Mouse (Mus musculus): ENCODE results near the gene Celf6. TPM values are rescaled to one million over a fixed set of nuclear protein-coding genes. Genes with fewer than 3 reads are reported as not detected.
A peak's percentile ranks its signal among the peaks of the same experiment; 100 is the strongest.

The Celf6 gene
- polyA plus RNA-seq, 1 experiment from 2014 or later = 36.0 TPM

- Histone ChIP-seq H3K4me2 (replicated peaks) (no peak overlapping the region), H3K9me3 (ENCODE audit: control insufficient read depth, low read length) (no peaks in the 10 kb centered on the region), H3K4me1 (replicated peaks; ENCODE audit: control insufficient read depth, insufficient read depth, low read length) (0 out of 2 replicates have a peak, but pooled peaks cover under 1% of the 10 kb centered on the region), H3K27me3 (ENCODE audit: control insufficient read depth, insufficient read depth, low read length) (peaks cover 13% of the 10 kb centered on the region), H3K9ac (no peak overlapping the region), H3K36me3 (replicated peaks; ENCODE audit: control insufficient read depth, insufficient read depth) (no peaks in the 10 kb centered on the region), H3K4me3 (replicated peaks; ENCODE audit: low read length) (no peak overlapping the region), H3K27ac (no peak overlapping the region)
- ATAC-seq (ENCODE audit: low FRiP score) = no peak
- WGBS = 83% methylated on average over 2 of the region's 2 CpGs
- DNase-seq (ENCODE audit: low spot score) = no peak
These were observed 5.9 kb upstream of the Celf6 start for GRCm38 (mm10) chr9:59571852-59572251.

- Histone ChIP-seq H3K27ac (peak overlapping the region; percentile 35; the same call in 1 of the 2 replicates), H3K4me3 (replicated peaks; ENCODE audit: low read length) (peak overlapping the region; percentile 69), H3K4me2 (replicated peaks) (peak overlapping the region; percentile 67), H3K27me3 (ENCODE audit: control insufficient read depth, insufficient read depth, low read length) (peaks cover 13% of the 10 kb centered on the region), H3K9ac (peak overlapping the region; percentile 4; the same call in 1 of the 2 replicates), H3K36me3 (replicated peaks; ENCODE audit: control insufficient read depth, insufficient read depth) (no peaks in the 10 kb centered on the region), H3K9me3 (ENCODE audit: control insufficient read depth, low read length) (no peaks in the 10 kb centered on the region), H3K4me1 (replicated peaks; ENCODE audit: control insufficient read depth, insufficient read depth, low read length) (peaks cover 21% of the 10 kb centered on the region)
- DNase-seq (ENCODE audit: low spot score) (no peak), ATAC-seq (ENCODE audit: low FRiP score) (no peak)
- WGBS = 14% methylated on average over 13 of the region's 13 CpGs
These were observed 316 bp upstream of the Celf6 start for GRCm38 (mm10) chr9:59577401-59577800.

- H3K4me1 ChIP-seq (replicated peaks; ENCODE audit: control insufficient read depth, insufficient read depth, low read length) = peaks cover 21% of the 10 kb centered on the region
- no peak for ATAC-seq (ENCODE audit: low FRiP score)
These were observed 769 bp downstream of the Celf6 start for GRCm38 (mm10) chr9:59578505-59578867.

GRCm38 (mm10) chr9:59584871-59585308 lies 7.2 kb downstream of the Celf6 start:
- H3K4me3 ChIP-seq (replicated peaks; ENCODE audit: low read length) = no peak overlapping the region
- peak overlapping the region; percentile 33 for H3K4me2 ChIP-seq (replicated peaks)
- ATAC-seq (ENCODE audit: low FRiP score) = peak; percentile 54

More at GRCm38 (mm10) chr9:59578505-59578867, 769 bp downstream of the Celf6 start:
- no peak for DNase-seq (ENCODE audit: low spot score)
- Histone ChIP-seq H3K4me2 (replicated peaks) (peak overlapping the region; percentile 67), H3K27me3 (ENCODE audit: control insufficient read depth, insufficient read depth, low read length) (peaks cover 13% of the 10 kb centered on the region), H3K27ac (peak overlapping the region; percentile 62; the same call in 1 of the 2 replicates), H3K9ac (peak overlapping the region; percentile 67), H3K36me3 (replicated peaks; ENCODE audit: control insufficient read depth, insufficient read depth) (no peaks in the 10 kb centered on the region), H3K9me3 (ENCODE audit: control insufficient read depth, low read length) (no peaks in the 10 kb centered on the region), H3K4me3 (replicated peaks; ENCODE audit: low read length) (peak overlapping the region; percentile 69)
- under 1% methylated on average over 20 of the region's 20 CpGs for WGBS

GRCm38 (mm10) chr9:59588252-59588651 lies 10.5 kb downstream of the Celf6 start:
- DNase-seq (ENCODE audit: low spot score) (peak; percentile 29), ATAC-seq (ENCODE audit: low FRiP score) (no peak)
- H3K9ac ChIP-seq = peak overlapping the region; percentile 42; the same call in 1 of the 2 replicates
- H3K4me2 ChIP-seq (replicated peaks) = peak overlapping the region; percentile 55
- no peak overlapping the region for H3K4me3 ChIP-seq (replicated peaks; ENCODE audit: low read length)
- 33% methylated on average over 5 of the region's 5 CpGs for WGBS
- H3K9me3 ChIP-seq (ENCODE audit: control insufficient read depth, low read length) = no peaks in the 10 kb centered on the region
- H3K27me3 ChIP-seq (ENCODE audit: control insufficient read depth, insufficient read depth, low read length) = no peaks in the 10 kb centered on the region
- H3K27ac ChIP-seq = peak overlapping the region; percentile 89
- peaks cover 23% of the 10 kb centered on the region for H3K4me1 ChIP-seq (replicated peaks; ENCODE audit: control insufficient read depth, insufficient read depth, low read length)
- H3K36me3 ChIP-seq (replicated peaks; ENCODE audit: control insufficient read depth, insufficient read depth) = peaks cover 13% of the 10 kb centered on the region

More at GRCm38 (mm10) chr9:59584871-59585308, 7.2 kb downstream of the Celf6 start:
- DNase-seq (ENCODE audit: low spot score) = peak; percentile 81
- WGBS = 8% methylated on average over 13 of the region's 13 CpGs
- Histone ChIP-seq H3K9me3 (ENCODE audit: control insufficient read depth, low read length) (no peaks in the 10 kb centered on the region), H3K9ac (no peak overlapping the region), H3K36me3 (replicated peaks; ENCODE audit: control insufficient read depth, insufficient read depth) (no peaks in the 10 kb centered on the region), H3K27ac (no peak overlapping the region), H3K4me1 (replicated peaks; ENCODE audit: control insufficient read depth, insufficient read depth, low read length) (peaks cover 22% of the 10 kb centered on the region), H3K27me3 (ENCODE audit: control insufficient read depth, insufficient read depth, low read length) (no peaks in the 10 kb centered on the region)

- peak overlapping the region; percentile 42; the same call in 1 of the 2 replicates for H3K9ac ChIP-seq
- peak; percentile 91 for ATAC-seq (ENCODE audit: low FRiP score)
- peak; percentile 80 for DNase-seq (ENCODE audit: low spot score)
These were observed 11.3 kb downstream of the Celf6 start for GRCm38 (mm10) chr9:59588710-59589671.

GRCm38 (mm10) chr9:59589703-59590439 lies 12.2 kb downstream of the Celf6 start:
- H3K36me3 ChIP-seq (replicated peaks; ENCODE audit: control insufficient read depth, insufficient read depth) = peaks cover 13% of the 10 kb centered on the region
- peak overlapping the region; percentile 55 for H3K4me2 ChIP-seq (replicated peaks)
- no peak overlapping the region; the same call in 1 of the 2 replicates for H3K4me3 ChIP-seq (replicated peaks; ENCODE audit: low read length)
- DNase-seq (ENCODE audit: low spot score) = no peak
- no peak for ATAC-seq (ENCODE audit: low FRiP score)
- H3K9me3 ChIP-seq (ENCODE audit: control insufficient read depth, low read length) = no peaks in the 10 kb centered on the region
- 85% methylated on average over 10 of the region's 10 CpGs for WGBS
- H3K9ac ChIP-seq = no peak overlapping the region
- H3K27me3 ChIP-seq (ENCODE audit: control insufficient read depth, insufficient read depth, low read length) = no peaks in the 10 kb centered on the region
- H3K4me1 ChIP-seq (replicated peaks; ENCODE audit: control insufficient read depth, insufficient read depth, low read length) = peaks cover 23% of the 10 kb centered on the region
- peak overlapping the region; percentile 64; the same call in 1 of the 2 replicates for H3K27ac ChIP-seq

More at GRCm38 (mm10) chr9:59588710-59589671, 11.3 kb downstream of the Celf6 start:
- 16% methylated on average over 12 of the region's 12 CpGs for WGBS
- Histone ChIP-seq H3K4me2 (replicated peaks) (peak overlapping the region; percentile 55), H3K4me1 (replicated peaks; ENCODE audit: control insufficient read depth, insufficient read depth, low read length) (peaks cover 23% of the 10 kb centered on the region), H3K27me3 (ENCODE audit: control insufficient read depth, insufficient read depth, low read length) (no peaks in the 10 kb centered on the region), H3K27ac (peak overlapping the region; percentile 89), H3K4me3 (replicated peaks; ENCODE audit: low read length) (peak overlapping the region; percentile 17; the same call in 1 of the 2 replicates), H3K36me3 (replicated peaks; ENCODE audit: control insufficient read depth, insufficient read depth) (peaks cover 13% of the 10 kb centered on the region), H3K9me3 (ENCODE audit: control insufficient read depth, low read length) (no peaks in the 10 kb centered on the region)

- Histone ChIP-seq H3K36me3 (replicated peaks; ENCODE audit: control insufficient read depth, insufficient read depth) (peaks cover 21% of the 10 kb centered on the region), H3K4me3 (replicated peaks; ENCODE audit: low read length) (no peak overlapping the region), H3K9me3 (ENCODE audit: control insufficient read depth, low read length) (no peaks in the 10 kb centered on the region), H3K27me3 (ENCODE audit: control insufficient read depth, insufficient read depth, low read length) (no peaks in the 10 kb centered on the region), H3K27ac (no peak overlapping the region), H3K4me1 (replicated peaks; ENCODE audit: control insufficient read depth, insufficient read depth, low read length) (no peaks in the 10 kb centered on the region), H3K9ac (no peak overlapping the region), H3K4me2 (replicated peaks) (no peak overlapping the region)
- WGBS = 84% methylated on average over 8 of the region's 8 CpGs
- ATAC-seq (ENCODE audit: low FRiP score) (no peak), DNase-seq (ENCODE audit: low spot score) (no peak)
These were observed 23.9 kb downstream of the Celf6 start for GRCm38 (mm10) chr9:59601661-59602060.

- DNase-seq (ENCODE audit: low spot score) (no peak), ATAC-seq (ENCODE audit: low FRiP score) (no peak)
- Histone ChIP-seq H3K9me3 (ENCODE audit: control insufficient read depth, low read length) (no peaks in the 10 kb centered on the region), H3K4me2 (replicated peaks) (no peak overlapping the region), H3K4me3 (replicated peaks; ENCODE audit: low read length) (no peak overlapping the region), H3K27ac (no peak overlapping the region), H3K9ac (no peak overlapping the region), H3K4me1 (replicated peaks; ENCODE audit: control insufficient read depth, insufficient read depth, low read length) (no peaks in the 10 kb centered on the region), H3K27me3 (ENCODE audit: control insufficient read depth, insufficient read depth, low read length) (no peaks in the 10 kb centered on the region), H3K36me3 (replicated peaks; ENCODE audit: control insufficient read depth, insufficient read depth) (peaks cover 22% of the 10 kb centered on the region)
- WGBS = 57% methylated on average over 6 of the region's 6 CpGs
These were observed 28.2 kb downstream of the Celf6 start for GRCm38 (mm10) chr9:59605967-59606366.

Measured in hindbrain, embryonic 14.5 days (tissue).